Mouse (Mus musculus): ENCODE measurements around the gene Pde4dip. TPM values are rescaled to one million over a fixed set of nuclear protein-coding genes. Genes with fewer than 3 reads are reported as not detected.
A peak's percentile ranks its signal among the peaks of the same experiment; 100 is the strongest.

The Pde4dip gene
- polyA plus RNA-seq, 1 experiment, result 56.2 TPM

- no peaks in the 10 kb centered on the region for H3K27me3 ChIP-seq (ENCODE audit: control insufficient read depth, insufficient read depth, low read length)
- H3K27ac ChIP-seq (ENCODE audit: control insufficient read depth, insufficient read depth, low read length), result no peak overlapping the region
- TF ChIP-seq CTCF (IDR thresholded peaks at IDR 0.05; ENCODE audit: borderline replicate concordance, control insufficient read depth, extremely low read depth, insufficient read depth, low read length, poor library complexity), result no peak
- TF ChIP-seq POLR2A (IDR thresholded peaks at IDR 0.05; ENCODE audit: control insufficient read depth, extremely low read depth, insufficient read depth, low read length, poor library complexity), result no peak
- no peak overlapping the region for H3K4me3 ChIP-seq (ENCODE audit: control insufficient read depth, insufficient read depth, low read length)
- DNase-seq, result no peak
- H3K4me1 ChIP-seq (replicated peaks; ENCODE audit: control insufficient read depth, insufficient read depth, low read length), result no peaks in the 10 kb centered on the region
- H3K36me3 ChIP-seq (ENCODE audit: control insufficient read depth, insufficient read depth, low read length), result peaks cover 25% of the 10 kb centered on the region; the same call in 1 of the 2 replicates
- 96% methylated on average over 14 of the region's 14 CpGs for WGBS
These were observed 133.1 kb downstream of the Pde4dip start for GRCm38 (mm10) chr3:97755411-97755810.

- Histone ChIP-seq H3K4me1 (replicated peaks; ENCODE audit: control insufficient read depth, insufficient read depth, low read length) (no peaks in the 10 kb centered on the region), H3K36me3 (ENCODE audit: control insufficient read depth, insufficient read depth, low read length) (peaks cover 35% of the 10 kb centered on the region), H3K27me3 (ENCODE audit: control insufficient read depth, insufficient read depth, low read length) (no peaks in the 10 kb centered on the region), H3K4me3 (ENCODE audit: control insufficient read depth, insufficient read depth, low read length) (no peak overlapping the region), H3K27ac (ENCODE audit: control insufficient read depth, insufficient read depth, low read length) (no peak overlapping the region)
- no peak for DNase-seq
- TF ChIP-seq POLR2A (IDR thresholded peaks at IDR 0.05; ENCODE audit: control insufficient read depth, extremely low read depth, insufficient read depth, low read length, poor library complexity), result no peak
- no peak for TF ChIP-seq CTCF (IDR thresholded peaks at IDR 0.05; ENCODE audit: borderline replicate concordance, control insufficient read depth, extremely low read depth, insufficient read depth, low read length, poor library complexity)
- 96% methylated on average over 3 of the region's 3 CpGs for WGBS
These were observed 135.6 kb downstream of the Pde4dip start for GRCm38 (mm10) chr3:97752901-97753300.

GRCm38 (mm10) chr3:97751566-97751965, 136.9 kb downstream of the Pde4dip start:
- Histone ChIP-seq H3K27me3 (ENCODE audit: control insufficient read depth, insufficient read depth, low read length) (no peaks in the 10 kb centered on the region), H3K27ac (ENCODE audit: control insufficient read depth, insufficient read depth, low read length) (no peak overlapping the region), H3K4me3 (ENCODE audit: control insufficient read depth, insufficient read depth, low read length) (no peak overlapping the region), H3K4me1 (replicated peaks; ENCODE audit: control insufficient read depth, insufficient read depth, low read length) (no peaks in the 10 kb centered on the region), H3K36me3 (ENCODE audit: control insufficient read depth, insufficient read depth, low read length) (peaks cover 43% of the 10 kb centered on the region)
- no peak for DNase-seq
- WGBS, result 96% methylated on average over 21 of the region's 21 CpGs
- no peak for TF ChIP-seq CTCF (IDR thresholded peaks at IDR 0.05; ENCODE audit: borderline replicate concordance, control insufficient read depth, extremely low read depth, insufficient read depth, low read length, poor library complexity)
- no peak for TF ChIP-seq POLR2A (IDR thresholded peaks at IDR 0.05; ENCODE audit: control insufficient read depth, extremely low read depth, insufficient read depth, low read length, poor library complexity)

GRCm38 (mm10) chr3:97748789-97749188, 139.7 kb downstream of the Pde4dip start:
- 97% methylated on average over 10 of the region's 10 CpGs for WGBS
- H3K36me3 ChIP-seq (ENCODE audit: control insufficient read depth, insufficient read depth, low read length), result peaks cover 44% of the 10 kb centered on the region
- no peak for DNase-seq
- no peaks in the 10 kb centered on the region for H3K27me3 ChIP-seq (ENCODE audit: control insufficient read depth, insufficient read depth, low read length)
- TF ChIP-seq CTCF (IDR thresholded peaks at IDR 0.05; ENCODE audit: borderline replicate concordance, control insufficient read depth, extremely low read depth, insufficient read depth, low read length, poor library complexity) (no peak), POLR2A (IDR thresholded peaks at IDR 0.05; ENCODE audit: control insufficient read depth, extremely low read depth, insufficient read depth, low read length, poor library complexity) (no peak)
- H3K4me1 ChIP-seq (replicated peaks; ENCODE audit: control insufficient read depth, insufficient read depth, low read length), result no peaks in the 10 kb centered on the region
- H3K27ac ChIP-seq (ENCODE audit: control insufficient read depth, insufficient read depth, low read length), result no peak overlapping the region
- no peak overlapping the region for H3K4me3 ChIP-seq (ENCODE audit: control insufficient read depth, insufficient read depth, low read length)

- no peak for TF ChIP-seq POLR2A (IDR thresholded peaks at IDR 0.05; ENCODE audit: control insufficient read depth, extremely low read depth, insufficient read depth, low read length, poor library complexity)
- TF ChIP-seq CTCF (IDR thresholded peaks at IDR 0.05; ENCODE audit: borderline replicate concordance, control insufficient read depth, extremely low read depth, insufficient read depth, low read length, poor library complexity), result no peak
- H3K4me3 ChIP-seq (ENCODE audit: control insufficient read depth, insufficient read depth, low read length), result no peak overlapping the region
- no peaks in the 10 kb centered on the region for H3K4me1 ChIP-seq (replicated peaks; ENCODE audit: control insufficient read depth, insufficient read depth, low read length)
- H3K27me3 ChIP-seq (ENCODE audit: control insufficient read depth, insufficient read depth, low read length), result no peaks in the 10 kb centered on the region
- 97% methylated on average over 8 of the region's 8 CpGs for WGBS
- H3K27ac ChIP-seq (ENCODE audit: control insufficient read depth, insufficient read depth, low read length), result no peak overlapping the region
- no peak for DNase-seq
- H3K36me3 ChIP-seq (ENCODE audit: control insufficient read depth, insufficient read depth, low read length), result peaks cover 54% of the 10 kb centered on the region
These were observed 145.7 kb downstream of the Pde4dip start for GRCm38 (mm10) chr3:97742841-97743240.

GRCm38 (mm10) chr3:97735575-97735974, 152.9 kb downstream of the Pde4dip start:
- no peak for DNase-seq
- Histone ChIP-seq H3K27ac (ENCODE audit: control insufficient read depth, insufficient read depth, low read length) (no peak overlapping the region), H3K4me1 (replicated peaks; ENCODE audit: control insufficient read depth, insufficient read depth, low read length) (no peaks in the 10 kb centered on the region; the same call in 1 of the 2 replicates), H3K4me3 (ENCODE audit: control insufficient read depth, insufficient read depth, low read length) (no peak overlapping the region), H3K27me3 (ENCODE audit: control insufficient read depth, insufficient read depth, low read length) (no peaks in the 10 kb centered on the region), H3K36me3 (ENCODE audit: control insufficient read depth, insufficient read depth, low read length) (no peaks in the 10 kb centered on the region; the same call in 1 of the 2 replicates)
- WGBS, result 91% methylated on average over 5 of the region's 5 CpGs
- no peak for TF ChIP-seq POLR2A (IDR thresholded peaks at IDR 0.05; ENCODE audit: control insufficient read depth, extremely low read depth, insufficient read depth, low read length, poor library complexity)
- TF ChIP-seq CTCF (IDR thresholded peaks at IDR 0.05; ENCODE audit: borderline replicate concordance, control insufficient read depth, extremely low read depth, insufficient read depth, low read length, poor library complexity), result no peak

- Histone ChIP-seq H3K4me1 (replicated peaks; ENCODE audit: control insufficient read depth, insufficient read depth, low read length) (no peaks in the 10 kb centered on the region; the same call in 1 of the 2 replicates), H3K36me3 (ENCODE audit: control insufficient read depth, insufficient read depth, low read length) (no peaks in the 10 kb centered on the region), H3K4me3 (ENCODE audit: control insufficient read depth, insufficient read depth, low read length) (no peak overlapping the region), H3K27ac (ENCODE audit: control insufficient read depth, insufficient read depth, low read length) (no peak overlapping the region), H3K27me3 (ENCODE audit: control insufficient read depth, insufficient read depth, low read length) (no peaks in the 10 kb centered on the region)
- WGBS, result 57% methylated on average over 4 of the region's 4 CpGs
- TF ChIP-seq POLR2A (IDR thresholded peaks at IDR 0.05; ENCODE audit: control insufficient read depth, extremely low read depth, insufficient read depth, low read length, poor library complexity) (no peak), CTCF (IDR thresholded peaks at IDR 0.05; ENCODE audit: borderline replicate concordance, control insufficient read depth, extremely low read depth, insufficient read depth, low read length, poor library complexity) (no peak)
- peak; percentile 16 for DNase-seq
These were observed 154.2 kb downstream of the Pde4dip start for GRCm38 (mm10) chr3:97734259-97734658.
